Mouse (Mus musculus) heart, embryonic 15.5 days (tissue): Measurements from ENCODE around the gene Fbxo40. TPM values are rescaled to one million over a fixed set of nuclear protein-coding genes. Genes with fewer than 3 reads are reported as not detected.

Experiments
- ATAC-seq: fragments of 200-750 bp; cut with Nextera tagmentation; replicated peaks from 2 replicates; pipeline ENCODE4 v1.8.0; 2017; ENCODE audit warnings: low read depth, moderate TSS enrichment; ENCODE audit not compliant: insufficient number of reproducible peaks, insufficient read depth, low FRiP score
- H3K27ac ChIP-seq: fragments of 300-500 bp; sonication (generic); 2 replicates; pipeline ENCODE4 v1.5.1; 2015; ENCODE audit warnings: mild to moderate bottlenecking, inconsistent platforms
- H3K27me3 ChIP-seq: fragments of 300-500 bp; sonication (generic); 2 replicates; pipeline ENCODE4 v1.6.1; 2015; ENCODE audit warnings: inconsistent platforms
- H3K36me3 ChIP-seq: fragments of 300-500 bp; sonication (generic); 2 replicates; pipeline ENCODE4 v1.6.1; 2015; ENCODE audit warnings: mild to moderate bottlenecking, inconsistent platforms
- H3K4me1 ChIP-seq: fragments of 300-500 bp; sonication (generic); replicated peaks from 2 replicates; pipeline ENCODE4 v1.6.1; 2015; ENCODE audit warnings: inconsistent platforms
- H3K4me2 ChIP-seq: fragments of 300-500 bp; sonication (generic); 2 replicates; pipeline ENCODE4 v1.6.1; 2015; ENCODE audit warnings: inconsistent platforms, mild to moderate bottlenecking, moderate library complexity
- H3K4me3 ChIP-seq: fragments of 300-500 bp; sonication (generic); 2 replicates; pipeline ENCODE4 v1.5.1; 2015; ENCODE audit warnings: mild to moderate bottlenecking, inconsistent platforms
- H3K9ac ChIP-seq: fragments of 300-500 bp; sonication (generic); 2 replicates; pipeline ENCODE4 v1.6.1; 2015; ENCODE audit warnings: mild to moderate bottlenecking, inconsistent platforms
- H3K9me3 ChIP-seq: fragments of 300-500 bp; sonication (generic); replicated peaks from 2 replicates; pipeline ENCODE4 v1.6.1; 2016; ENCODE audit warnings: inconsistent platforms
- WGBS: fragments of 180-500 bp; shearing (Covaris S2); methylation state at CpG from one replicate; pipeline ENCODE4 v1.1.7; 2015; ENCODE audit warnings: mixed read lengths; 5-methylcytosine and 5-hydroxymethylcytosine counted together
- polyA plus RNA-seq: library from polyadenylated mRNA; unstranded; fragments of >200 nt; fragmentation: Nextera tagmentation; extraction: Ambion mirVana; gene quantifications from 2 replicates; pipeline ENCODE4 v1.2.1, GENCODE M21; 2015

The Fbxo40 gene
- polyA plus RNA-seq: 11.4 and 13.8 TPM in 2 replicates

GRCm38 (mm10) chr16:36989999-36990625, at the start of gene Fbxo40:
TSS of gene Fbxo40 (minus strand) at chr16:36990467.
- Histone ChIP-seq H3K9me3 (no peaks in the 10 kb centered on the region), H3K4me3 (peak within 1 kb of the TSS; percentile 53), H3K9ac (peak within 1 kb of the TSS; percentile 44), H3K27me3 (no peaks in the 10 kb centered on the region), H3K4me1 (peaks cover 23% of the 10 kb centered on the region), H3K27ac (peak within 1 kb of the TSS; percentile 90), H3K36me3 (no peaks in the 10 kb centered on the region), H3K4me2 (peak within 1 kb of the TSS; percentile 57)
- ATAC-seq: peak; percentile 88
- WGBS: 31% methylated on average over 18 of the region's 18 CpGs

DNA sequence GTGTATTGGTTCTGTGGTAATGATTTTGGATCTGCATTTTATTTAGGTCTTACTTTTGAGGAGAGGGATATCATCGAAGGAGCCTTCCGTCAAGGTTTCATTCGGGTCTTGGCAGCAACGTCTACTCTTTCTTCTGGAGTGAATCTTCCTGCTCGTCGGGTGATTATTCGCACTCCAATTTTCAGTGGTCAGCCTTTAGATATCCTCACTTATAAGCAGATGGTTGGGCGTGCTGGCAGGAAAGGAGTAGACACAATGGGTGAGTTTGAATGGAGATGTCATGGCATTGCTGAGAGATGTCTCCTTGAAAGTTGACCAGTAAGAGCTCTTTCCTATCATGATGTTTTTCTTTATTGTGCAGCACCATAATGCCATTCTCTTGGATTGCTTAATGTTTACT, 44.5 kb upstream of the Fbxo40 start:
- 92% methylated on average over 8 of the region's 8 CpGs for WGBS
- no peak for ATAC-seq

GRCm38 (mm10) chr16:37031996-37032395, 41.7 kb upstream of the Fbxo40 start:
- H3K4me1 ChIP-seq: no peaks in the 10 kb centered on the region
- ATAC-seq: no peak
- H3K27me3 ChIP-seq: no peaks in the 10 kb centered on the region
- H3K36me3 ChIP-seq: peaks cover 19% of the 10 kb centered on the region
- H3K9me3 ChIP-seq: no peaks in the 10 kb centered on the region
- H3K9ac ChIP-seq: no peak overlapping the region
- 68% methylated on average over 3 of the region's 3 CpGs for WGBS
- no peak overlapping the region for H3K4me3 ChIP-seq
- no peak overlapping the region for H3K27ac ChIP-seq
- no peak overlapping the region for H3K4me2 ChIP-seq

More for the DNA sequence above, 44.5 kb upstream of the Fbxo40 start:
- peaks cover 19% of the 10 kb centered on the region for H3K36me3 ChIP-seq
- H3K9ac ChIP-seq: no peak overlapping the region
- no peaks in the 10 kb centered on the region for H3K27me3 ChIP-seq
- H3K4me3 ChIP-seq: no peak overlapping the region
- no peaks in the 10 kb centered on the region for H3K4me1 ChIP-seq
- H3K27ac ChIP-seq: no peak overlapping the region
- H3K9me3 ChIP-seq: no peaks in the 10 kb centered on the region
- H3K4me2 ChIP-seq: no peak overlapping the region

DNA sequence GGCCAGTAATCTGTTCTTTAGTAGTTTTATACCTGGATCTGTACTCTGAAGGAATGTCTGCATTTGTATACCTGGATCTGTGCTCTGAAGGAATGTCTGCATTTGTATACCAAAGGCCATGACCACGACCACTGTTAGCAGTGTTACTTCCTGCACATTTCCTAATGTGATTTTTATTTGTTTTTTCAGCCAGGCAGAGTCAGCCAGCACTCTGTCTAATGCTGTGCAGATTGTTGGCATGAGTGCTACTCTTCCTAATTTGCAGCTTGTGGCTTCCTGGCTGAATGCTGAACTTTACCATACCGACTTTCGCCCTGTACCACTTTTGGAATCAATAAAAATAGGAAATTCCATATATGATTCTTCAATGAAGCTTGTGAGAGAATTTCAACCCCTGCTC, 37.3 kb upstream of the Fbxo40 start:
- Histone ChIP-seq H3K4me3 (no peak overlapping the region), H3K4me1 (no peaks in the 10 kb centered on the region), H3K27me3 (no peaks in the 10 kb centered on the region), H3K9ac (no peak overlapping the region), H3K27ac (no peak overlapping the region), H3K9me3 (no peaks in the 10 kb centered on the region), H3K4me2 (no peak overlapping the region), H3K36me3 (0 out of 2 replicates have a peak, but pooled peaks cover 3% of the 10 kb centered on the region)
- WGBS: 71% methylated on average over 3 of the region's 3 CpGs
- no peak for ATAC-seq

DNA sequence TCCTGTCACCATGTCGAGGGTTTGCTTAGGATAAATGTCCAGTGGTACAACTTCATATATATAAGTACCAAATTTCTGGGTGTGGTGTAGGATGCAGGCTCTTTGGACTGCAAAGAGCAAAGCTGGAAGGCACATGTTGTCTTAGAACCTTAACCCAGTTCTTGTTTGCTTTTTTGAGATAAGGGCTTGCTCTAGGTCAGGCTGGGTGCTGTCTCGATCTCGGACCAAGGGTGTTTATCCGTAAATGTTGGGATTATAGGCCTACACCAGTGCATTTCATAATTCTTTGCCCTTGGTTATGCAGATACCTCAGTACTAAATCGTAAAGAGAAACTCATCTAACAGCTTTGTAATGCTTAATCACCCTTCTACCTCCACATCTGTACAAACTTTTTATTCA, 22.1 kb upstream of the Fbxo40 start:
- Histone ChIP-seq H3K4me3 (peak overlapping the region; percentile 82), H3K36me3 (no peaks in the 10 kb centered on the region; the same call in 1 of the 2 replicates), H3K4me2 (peak overlapping the region; percentile 89), H3K27ac (no peak overlapping the region), H3K27me3 (no peaks in the 10 kb centered on the region), H3K4me1 (peaks cover 17% of the 10 kb centered on the region), H3K9ac (peak overlapping the region; percentile 67), H3K9me3 (no peaks in the 10 kb centered on the region)
- ATAC-seq: no peak
- 48% methylated on average over 5 of the region's 5 CpGs for WGBS

- Histone ChIP-seq H3K27me3 (no peaks in the 10 kb centered on the region), H3K9me3 (no peaks in the 10 kb centered on the region), H3K9ac (peak overlapping the region; percentile 67), H3K27ac (no peak overlapping the region), H3K36me3 (no peaks in the 10 kb centered on the region; the same call in 1 of the 2 replicates), H3K4me1 (peaks cover 17% of the 10 kb centered on the region), H3K4me2 (peak overlapping the region; percentile 89), H3K4me3 (peak overlapping the region; percentile 82)
- WGBS: under 1% methylated on average over 26 of the region's 26 CpGs
- ATAC-seq: peak; percentile 21; the same call in 1 of the 2 replicates
These were observed 21.6 kb upstream of the Fbxo40 start for GRCm38 (mm10) chr16:37011922-37012289.

DNA sequence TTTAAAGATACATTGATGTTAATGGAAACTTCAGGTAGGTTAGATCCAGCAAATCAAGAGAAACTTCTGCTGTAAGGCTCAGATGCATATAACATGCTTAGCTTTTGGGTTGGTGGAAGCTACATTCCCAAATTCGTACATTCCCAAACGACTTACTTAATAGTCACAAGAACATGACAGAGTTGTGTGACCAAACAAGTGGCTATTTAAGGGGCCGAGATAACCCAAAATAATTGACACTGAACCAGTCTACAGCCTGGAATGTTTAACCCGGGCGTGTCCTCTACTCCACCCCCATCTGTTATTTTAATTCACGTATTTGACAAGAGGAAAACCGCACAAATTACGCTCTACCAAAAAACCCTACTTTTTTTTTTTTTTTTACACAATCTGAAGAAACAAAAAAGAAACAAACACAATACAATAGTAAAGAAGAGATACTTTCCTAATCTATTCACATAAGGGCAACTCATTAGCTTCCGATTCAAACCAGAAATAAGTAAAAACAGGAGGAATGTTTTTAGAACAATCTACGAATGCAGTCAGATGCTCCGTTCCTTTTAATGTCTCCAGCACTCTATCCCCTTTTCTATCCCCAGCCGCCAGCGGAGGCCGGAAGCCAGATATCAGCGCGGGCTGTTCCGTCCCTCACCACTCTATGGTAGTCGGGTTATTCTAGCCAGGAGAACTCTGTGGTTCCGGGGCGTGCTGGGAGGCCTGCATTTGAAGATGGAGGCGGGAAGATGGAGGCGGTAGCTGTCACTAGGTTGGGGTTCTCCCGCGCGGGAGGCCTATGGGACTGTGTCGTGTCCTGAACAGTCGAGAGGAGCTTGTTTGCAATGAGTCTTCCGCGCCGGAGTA, 21.0 kb upstream of the Fbxo40 start, which contains the start of gene Polq:
TSS of gene Polq (plus strand) at position 726 of the 861 bp plus-strand sequence.
- H3K27ac ChIP-seq: peak within 1 kb of the TSS; percentile 73
- H3K9me3 ChIP-seq: no peaks in the 10 kb centered on the region
- peak within 1 kb of the TSS; percentile 67 for H3K9ac ChIP-seq
- H3K4me2 ChIP-seq: peak within 1 kb of the TSS; percentile 89
- no peaks in the 10 kb centered on the region for H3K27me3 ChIP-seq
- 2% methylated on average over 30 of the region's 30 CpGs for WGBS
- no peaks in the 10 kb centered on the region; the same call in 1 of the 2 replicates for H3K36me3 ChIP-seq
- H3K4me1 ChIP-seq: peaks cover 17% of the 10 kb centered on the region
- H3K4me3 ChIP-seq: peak within 1 kb of the TSS; percentile 82
- ATAC-seq: peak; percentile 96

GRCm38 (mm10) chr16:37010370-37010769, 20.1 kb upstream of the Fbxo40 start:
- Histone ChIP-seq H3K4me2 (peak overlapping the region; percentile 89), H3K27ac (peak overlapping the region; percentile 73), H3K9ac (no peak overlapping the region), H3K27me3 (no peaks in the 10 kb centered on the region), H3K36me3 (no peaks in the 10 kb centered on the region; the same call in 1 of the 2 replicates), H3K9me3 (no peaks in the 10 kb centered on the region), H3K4me1 (peaks cover 17% of the 10 kb centered on the region), H3K4me3 (no peak overlapping the region)
- no peak for ATAC-seq
- WGBS: 46% methylated on average over 4 of the region's 4 CpGs

- Histone ChIP-seq H3K27me3 (no peaks in the 10 kb centered on the region), H3K4me3 (no peak overlapping the region), H3K4me2 (no peak overlapping the region), H3K9ac (no peak overlapping the region), H3K36me3 (no peaks in the 10 kb centered on the region), H3K4me1 (peaks cover 17% of the 10 kb centered on the region), H3K27ac (no peak overlapping the region), H3K9me3 (no peaks in the 10 kb centered on the region)
- 60% methylated on average over 6 of the region's 6 CpGs for WGBS
- ATAC-seq: no peak
These were observed 19.0 kb upstream of the Fbxo40 start for GRCm38 (mm10) chr16:37009262-37009661.

DNA sequence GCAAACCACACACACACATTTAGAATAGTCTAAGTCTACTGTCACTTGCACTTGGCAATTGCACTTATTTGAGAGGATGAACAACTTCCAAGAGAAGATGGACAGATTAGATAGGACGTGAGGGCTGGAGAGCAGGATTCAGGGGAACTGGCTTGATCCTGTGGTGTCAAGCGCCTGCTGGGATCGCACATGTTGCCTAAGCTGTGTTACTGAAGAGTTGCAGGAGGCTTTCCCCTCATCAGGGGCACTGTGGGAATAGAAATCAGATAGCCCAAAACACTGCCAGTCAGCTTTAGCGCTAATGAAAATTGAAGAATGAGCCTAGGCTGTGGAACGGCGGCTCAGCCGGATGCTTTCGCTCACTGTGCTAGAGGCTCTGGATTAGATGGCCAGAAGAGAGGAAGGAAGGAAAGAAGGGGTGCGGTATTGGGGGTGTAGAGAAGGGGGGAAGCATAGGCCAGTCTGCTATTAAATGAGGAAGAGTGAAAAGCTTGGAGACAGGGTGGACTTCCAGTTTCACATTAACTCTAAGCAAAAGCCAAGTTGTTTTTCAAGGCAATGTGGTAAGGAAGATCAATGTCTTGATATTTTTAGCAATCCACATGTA, 9.2 kb upstream of the Fbxo40 start:
- H3K4me3 ChIP-seq: no peak overlapping the region
- no peak for ATAC-seq
- no peak overlapping the region for H3K27ac ChIP-seq
- no peaks in the 10 kb centered on the region for H3K36me3 ChIP-seq
- H3K9ac ChIP-seq: no peak overlapping the region
- H3K4me1 ChIP-seq: no peaks in the 10 kb centered on the region
- H3K27me3 ChIP-seq: no peaks in the 10 kb centered on the region
- no peak overlapping the region for H3K4me2 ChIP-seq
- whole genome bisulfite sequencing: 54% methylated on average over 9 of the region's 9 CpGs
- H3K9me3 ChIP-seq: no peaks in the 10 kb centered on the region

- H3K9me3 ChIP-seq: no peaks in the 10 kb centered on the region
- H3K4me1 ChIP-seq: no peaks in the 10 kb centered on the region
- H3K27ac ChIP-seq: no peak overlapping the region
- no peak overlapping the region for H3K9ac ChIP-seq
- no peak overlapping the region for H3K4me2 ChIP-seq
- no peak overlapping the region for H3K4me3 ChIP-seq
- no peaks in the 10 kb centered on the region for H3K27me3 ChIP-seq
- ATAC-seq: no peak
- 72% methylated on average over 6 of the region's 6 CpGs for WGBS
- no peaks in the 10 kb centered on the region for H3K36me3 ChIP-seq
These were observed 7.4 kb upstream of the Fbxo40 start for GRCm38 (mm10) chr16:36997650-36998049.
